Mouse (Mus musculus) heart, embryonic 14.5 days (tissue): Measurements from ENCODE around the gene Gphb5. TPM values are rescaled to one million over a fixed set of nuclear protein-coding genes. Genes with fewer than 3 reads are reported as not detected.
A peak's percentile ranks its signal among the peaks of the same experiment; 100 is the strongest.
"Not testable (repeated sequence)": the region's sequence is repeated elsewhere in the genome, so short reads cannot be mapped to it uniquely, and the experiment has no call there.

Experiments used
- ATAC-seq: fragments of 200-750 bp; cut with Nextera tagmentation; 2 replicates; pipeline ENCODE4 v1.8.0; 2017; ENCODE audit warnings: low read depth, moderate TSS enrichment; ENCODE audit not compliant: insufficient number of reproducible peaks, insufficient read depth, low FRiP score
- H3K27ac ChIP-seq, 2 experiments: fragments of 200-500 bp in 1 of 2; fragments of 300-500 bp in 1 of 2; sonication (generic) in 1 of 2; replicated peaks in 1 of 2; 2 replicates each; pipeline ENCODE4 v1.5.1; 2012 to 2014; ENCODE audit warnings: low read depth in 2 of 2, low read length in 2 of 2, control low read depth in 1 of 2, mild to moderate bottlenecking in 1 of 2, mixed read lengths in 1 of 2; ENCODE audit not compliant: control insufficient read depth in 1 of 2, insufficient read depth in 1 of 2
- H3K27me3 ChIP-seq: fragments of 300-500 bp; sonication (generic); 2 replicates; pipeline ENCODE4 v1.6.1; 2014; ENCODE audit warnings: mild to moderate bottlenecking, low read length, control low read depth; ENCODE audit not compliant: control insufficient read depth, insufficient read depth
- H3K36me3 ChIP-seq: fragments of 300-500 bp; sonication (generic); 2 replicates; pipeline ENCODE4 v1.6.1; 2014; ENCODE audit warnings: mild to moderate bottlenecking, control low read depth, low read length, mixed read lengths; ENCODE audit not compliant: control insufficient read depth, insufficient read depth
- H3K4me1 ChIP-seq, 2 experiments: fragments of 200-500 bp in 1 of 2; fragments of 300-500 bp in 1 of 2; sonication (generic) in 1 of 2; 2 replicates each; pipeline ENCODE4 v1.6.1; 2012 to 2014; ENCODE audit warnings: low read length in 2 of 2, control low read depth in 1 of 2, mixed read lengths in 1 of 2; ENCODE audit not compliant: control insufficient read depth in 2 of 2, insufficient read depth in 2 of 2
- H3K4me2 ChIP-seq: fragments of 300-500 bp; sonication (generic); 2 replicates; pipeline ENCODE4 v1.6.1; 2014; ENCODE audit warnings: mild to moderate bottlenecking, low read length
- H3K4me3 ChIP-seq, 2 experiments: fragments of 200-500 bp in 1 of 2; fragments of 300-500 bp in 1 of 2; sonication (generic) in 1 of 2; 2 replicates each; pipeline ENCODE4 v1.5.1; 2012 to 2014; ENCODE audit warnings: low read length in 2 of 2, mild to moderate bottlenecking in 2 of 2, control low read depth in 1 of 2, low read depth in 1 of 2, moderate library complexity in 1 of 2; ENCODE audit not compliant: control insufficient read depth in 1 of 2, insufficient read depth in 1 of 2
- H3K9ac ChIP-seq: fragments of 300-500 bp; sonication (generic); 2 replicates; pipeline ENCODE4 v1.6.1; 2014; ENCODE audit warnings: mild to moderate bottlenecking, low read length
- H3K9me3 ChIP-seq: fragments of 300-500 bp; sonication (generic); 2 replicates; pipeline ENCODE4 v1.6.1; 2016; ENCODE audit warnings: low read length, control low read depth; ENCODE audit not compliant: control insufficient read depth
- WGBS: fragments of 180-500 bp; shearing (Covaris S2); extraction: QIAGEN DNeasy Blood & Tissue Kit; methylation state at CpG from one replicate; pipeline ENCODE4 v1.1.7; 2014; 5-methylcytosine and 5-hydroxymethylcytosine counted together
- polyA plus RNA-seq: library from polyadenylated mRNA; unstranded; fragments of >200 nt; fragmentation: Nextera tagmentation; extraction: Ambion mirVana; gene quantifications from 2 replicates; pipeline ENCODE4 v1.2.1, GENCODE M21; 2014

Gene Gphb5
- polyA plus RNA-seq, 1 experiment from 2014 or later, result not detected

DNA sequence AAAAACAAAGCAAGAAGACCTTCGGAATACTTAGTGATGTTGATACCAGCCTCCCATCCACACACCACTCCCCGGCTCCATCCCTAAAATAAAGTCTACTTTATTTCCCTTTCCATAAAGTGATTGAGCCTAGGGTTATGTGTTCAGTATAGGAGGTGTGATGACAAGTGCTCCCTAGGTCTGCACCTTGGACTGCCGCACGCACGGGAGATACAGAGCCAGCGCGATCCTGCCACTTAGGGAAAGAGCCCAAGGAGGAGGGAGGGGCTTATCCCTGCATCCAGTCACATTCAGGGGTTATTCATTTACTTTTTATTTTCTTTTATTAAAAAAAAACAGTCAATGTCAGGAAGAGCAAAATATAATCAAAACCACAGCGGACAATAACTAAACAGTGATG lies 34.0 kb upstream of the Gphb5 start:
- Histone ChIP-seq H3K9ac (no peak overlapping the region), H3K4me3 (no peak overlapping the region), H3K4me2 (no peak overlapping the region), H3K27ac (no peak overlapping the region), H3K27me3 (no peaks in the 10 kb centered on the region), H3K4me1 (no peaks in the 10 kb centered on the region), H3K9me3 (no peaks in the 10 kb centered on the region), H3K36me3 (peaks cover 37% of the 10 kb centered on the region)
- WGBS, result 79% methylated on average over 8 of the region's 8 CpGs
- 0 out of 2 replicates have a peak, but pooled peaks have one; percentile 43 for ATAC-seq

- H3K4me3 ChIP-seq, result no peak overlapping the region
- no peak overlapping the region for H3K27ac ChIP-seq
- H3K9ac ChIP-seq, result no peak overlapping the region
- no peaks in the 10 kb centered on the region for H3K27me3 ChIP-seq
- H3K9me3 ChIP-seq, result no peaks in the 10 kb centered on the region
- H3K36me3 ChIP-seq, result peaks cover 37% of the 10 kb centered on the region
- ATAC-seq, result no peak
- WGBS, result 73% methylated on average over 14 of the region's 14 CpGs
- H3K4me1 ChIP-seq, result no peaks in the 10 kb centered on the region
- H3K4me2 ChIP-seq, result no peak overlapping the region
Observed at GRCm38 (mm10) chr12:75450011-75450410, 33.4 kb upstream of the Gphb5 start.

GRCm38 (mm10) chr12:75449475-75449966 lies 32.9 kb upstream of the Gphb5 start:
- no peak for ATAC-seq
- Histone ChIP-seq H3K4me1 (peaks cover 0 to under 1% of the 10 kb centered on the region in 2 experiments; a peak in 2 of 4 replicates), H3K9ac (no peak overlapping the region), H3K27me3 (no peaks in the 10 kb centered on the region), H3K27ac (peak overlapping the region in 1 of 2 experiments; percentile 27; a peak in 1 of 4 replicates), H3K36me3 (peaks cover 33% of the 10 kb centered on the region), H3K9me3 (no peaks in the 10 kb centered on the region), H3K4me3 (no peak overlapping the region), H3K4me2 (no peak overlapping the region)
- 64% methylated on average over 6 of the region's 6 CpGs for whole genome bisulfite sequencing

GRCm38 (mm10) chr12:75448921-75449320 lies 32.3 kb upstream of the Gphb5 start:
- Histone ChIP-seq H3K27me3 (no peaks in the 10 kb centered on the region), H3K9me3 (no peaks in the 10 kb centered on the region), H3K4me1 (peaks cover 4 to 7% of the 10 kb centered on the region in 2 experiments), H3K27ac (peak overlapping the region in 1 of 2 experiments; percentile 27; a peak in 1 of 4 replicates), H3K9ac (no peak overlapping the region), H3K4me3 (no peak overlapping the region), H3K4me2 (no peak overlapping the region), H3K36me3 (peaks cover 33% of the 10 kb centered on the region)
- ATAC-seq, result 0 out of 2 replicates have a peak, but pooled peaks have one; percentile 35
- WGBS, result 60% methylated on average over 5 of the region's 5 CpGs

GRCm38 (mm10) chr12:75446245-75446644 lies 29.7 kb upstream of the Gphb5 start:
- H3K27me3 ChIP-seq, result no peaks in the 10 kb centered on the region
- 76% methylated on average over 7 of the region's 7 CpGs for WGBS
- H3K9me3 ChIP-seq, result no peaks in the 10 kb centered on the region
- peaks cover 9% of the 10 kb centered on the region for H3K36me3 ChIP-seq
- no peak overlapping the region for H3K27ac ChIP-seq
- H3K9ac ChIP-seq, result no peak overlapping the region
- peaks cover 6 to 10% of the 10 kb centered on the region in 2 experiments for H3K4me1 ChIP-seq
- no peak for ATAC-seq
- H3K4me2 ChIP-seq, result no peak overlapping the region
- no peak overlapping the region for H3K4me3 ChIP-seq

DNA sequence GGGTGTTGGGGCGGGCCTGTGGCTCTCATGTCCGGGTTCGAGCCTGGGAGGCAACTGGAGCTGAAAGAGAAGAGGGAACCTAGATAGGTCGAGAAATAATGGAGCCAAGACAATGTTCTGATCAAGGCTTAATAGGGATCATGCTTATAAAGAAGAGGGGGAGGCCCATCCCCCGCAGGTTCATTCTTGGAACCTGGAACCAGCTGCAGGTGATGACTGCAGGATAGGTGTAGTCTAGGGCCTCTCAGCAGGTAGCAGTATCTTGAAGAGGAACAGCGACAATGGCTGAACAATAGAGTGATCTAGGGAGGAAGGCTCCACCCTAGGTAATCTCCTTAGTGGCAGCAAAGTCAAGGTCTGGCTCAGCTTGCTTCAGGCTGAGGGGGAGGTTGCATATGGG lies 15.8 kb upstream of the Gphb5 start:
- H3K4me1 ChIP-seq, H3K27ac ChIP-seq, H3K4me2 ChIP-seq, H3K9ac ChIP-seq, ATAC-seq, H3K27me3 ChIP-seq, H3K4me3 ChIP-seq, H3K36me3 ChIP-seq, H3K9me3 ChIP-seq: not testable (repeated sequence)
- WGBS, result 73% methylated on average over 6 of the region's 6 CpGs

DNA sequence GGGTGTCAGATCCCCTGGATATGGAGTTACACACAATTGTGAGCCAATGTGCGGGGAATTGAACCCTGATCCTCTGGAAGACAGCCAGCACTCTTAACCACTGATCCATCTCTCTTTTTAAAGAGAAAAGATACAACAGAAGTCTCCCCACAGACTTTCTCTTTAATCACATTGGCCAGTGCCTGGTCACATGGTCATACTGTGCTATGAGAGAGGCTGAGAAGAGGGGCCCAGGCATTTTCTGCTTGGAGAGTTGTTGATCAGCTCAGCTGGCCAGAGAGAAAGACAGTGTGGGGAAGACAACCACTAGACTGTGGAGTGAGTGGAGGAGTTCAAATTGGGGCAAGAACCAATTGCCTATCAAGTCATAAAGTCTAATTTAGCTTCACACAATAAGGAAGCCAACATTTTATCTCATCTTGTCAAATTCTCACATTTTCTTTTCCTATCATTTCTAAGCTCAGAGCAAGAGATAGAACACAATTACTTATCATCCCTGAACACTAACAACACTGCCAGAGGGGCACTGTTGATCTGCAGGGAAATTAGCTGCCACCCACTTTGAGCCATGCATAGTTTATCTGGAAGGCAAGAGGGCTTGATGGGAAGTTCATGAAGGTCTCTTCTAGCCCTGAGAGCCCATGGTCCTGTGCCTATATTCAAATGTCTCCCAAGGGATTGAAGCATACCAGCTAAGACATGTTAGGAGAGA lies 13.3 kb upstream of the Gphb5 start:
- H3K36me3 ChIP-seq, result no peaks in the 10 kb centered on the region
- 79% methylated on average over 1 of the region's 1 CpGs for WGBS
- no peak for ATAC-seq

More for the DNA sequence above, 13.3 kb upstream of the Gphb5 start:
- Histone ChIP-seq H3K9me3 (no peaks in the 10 kb centered on the region), H3K4me3 (no peak overlapping the region), H3K27me3 (no peaks in the 10 kb centered on the region), H3K9ac (no peak overlapping the region), H3K27ac (no peak overlapping the region), H3K4me1 (peaks cover 0 to 3% of the 10 kb centered on the region in 2 experiments; a peak in 2 of 4 replicates), H3K4me2 (no peak overlapping the region)
